Mouse (Mus musculus) stomach, embryonic 16.5 days (tissue): ENCODE measurements around the gene Ptch2. TPM values are rescaled to one million over a fixed set of nuclear protein-coding genes. Genes with fewer than 3 reads are reported as not detected.
A peak's percentile ranks its signal among the peaks of the same experiment; 100 is the strongest.

ENCODE experiments used
- ATAC-seq: fragments of 200-750 bp; cut with Nextera tagmentation; 2 replicates; pipeline ENCODE4 v1.8.0; 2017; ENCODE audit warnings: moderate number of reproducible peaks, moderate TSS enrichment; ENCODE audit not compliant: insufficient read depth, low FRiP score
- H3K27ac ChIP-seq: fragments of 300-500 bp; sonication (generic); 2 replicates; pipeline ENCODE4 v1.5.1; 2014; ENCODE audit warnings: low read length
- H3K27me3 ChIP-seq: fragments of 300-500 bp; sonication (generic); 2 replicates; pipeline ENCODE4 v1.6.1; 2014; ENCODE audit warnings: low read length, control low read depth, mixed read lengths; ENCODE audit not compliant: control insufficient read depth, insufficient read depth
- H3K36me3 ChIP-seq: fragments of 300-500 bp; sonication (generic); 2 replicates; pipeline ENCODE4 v1.6.1; 2014; ENCODE audit warnings: low read length; ENCODE audit not compliant: control insufficient read depth, insufficient read depth
- H3K4me1 ChIP-seq: fragments of 300-500 bp; sonication (generic); 2 replicates; pipeline ENCODE4 v1.6.1; 2014; ENCODE audit warnings: low read length, control low read depth, mixed read lengths; ENCODE audit not compliant: control insufficient read depth, insufficient read depth
- H3K4me2 ChIP-seq: fragments of 300-500 bp; sonication (generic); 2 replicates; pipeline ENCODE4 v1.6.1; 2014; ENCODE audit warnings: low read depth, low read length, mixed read lengths
- H3K4me3 ChIP-seq: fragments of 300-500 bp; sonication (generic); replicated peaks from 2 replicates; pipeline ENCODE4 v1.5.1; 2014; ENCODE audit warnings: mild to moderate bottlenecking, low read length
- H3K9ac ChIP-seq: fragments of 300-500 bp; sonication (generic); 2 replicates; pipeline ENCODE4 v1.6.1; 2014; ENCODE audit warnings: low read length
- H3K9me3 ChIP-seq: fragments of 300-500 bp; sonication (generic); replicated peaks from 2 replicates; pipeline ENCODE4 v1.6.1; 2016; ENCODE audit warnings: low read length, control low read depth; ENCODE audit not compliant: control insufficient read depth
- WGBS: fragments of 180-500 bp; shearing (Covaris S2); extraction: QIAGEN DNeasy Blood & Tissue Kit; methylation state at CpG from one replicate; pipeline ENCODE4 v1.1.7; 2014; 5-methylcytosine and 5-hydroxymethylcytosine counted together
- polyA plus RNA-seq: library from polyadenylated mRNA; unstranded; fragments of >200 nt; fragmentation: Nextera tagmentation; extraction: Ambion mirVana; gene quantifications from 2 replicates; pipeline ENCODE4 v1.2.1, GENCODE M21; 2015

The Ptch2 gene
- polyA plus RNA-seq, 1 experiment from 2014 or later: 7.0 TPM

- Histone ChIP-seq H3K9me3 (no peaks in the 10 kb centered on the region), H3K4me1 (no peaks in the 10 kb centered on the region), H3K4me3 (no peak overlapping the region), H3K27me3 (no peaks in the 10 kb centered on the region), H3K4me2 (no peak overlapping the region), H3K27ac (no peak overlapping the region), H3K36me3 (peaks cover 4% of the 10 kb centered on the region; the same call in 1 of the 2 replicates), H3K9ac (no peak overlapping the region)
- ATAC-seq: no peak
- WGBS: 71% methylated on average over 4 of the region's 4 CpGs
These were observed 33.0 kb upstream of the Ptch2 start for GRCm38 (mm10) chr4:117062700-117063390.

- Histone ChIP-seq H3K9me3 (no peaks in the 10 kb centered on the region), H3K27me3 (no peaks in the 10 kb centered on the region), H3K4me3 (no peak overlapping the region), H3K4me2 (no peak overlapping the region), H3K27ac (peak overlapping the region; percentile 39; the same call in 1 of the 2 replicates), H3K36me3 (peaks cover 13% of the 10 kb centered on the region; the same call in 1 of the 2 replicates), H3K9ac (no peak overlapping the region), H3K4me1 (no peaks in the 10 kb centered on the region)
- no peak for ATAC-seq
- WGBS: 88% methylated on average over 7 of the region's 7 CpGs
These were observed 27.8 kb upstream of the Ptch2 start for GRCm38 (mm10) chr4:117068035-117068434.

- WGBS: 96% methylated on average over 1 of the region's 1 CpGs
- H3K27ac ChIP-seq: no peak overlapping the region
- no peak overlapping the region for H3K4me2 ChIP-seq
- no peak overlapping the region for H3K4me3 ChIP-seq
- no peaks in the 10 kb centered on the region for H3K9me3 ChIP-seq
- no peaks in the 10 kb centered on the region for H3K27me3 ChIP-seq
- no peak for ATAC-seq
- H3K9ac ChIP-seq: no peak overlapping the region
- H3K4me1 ChIP-seq: no peaks in the 10 kb centered on the region
- H3K36me3 ChIP-seq: peaks cover 13% of the 10 kb centered on the region; the same call in 1 of the 2 replicates
These were observed 26.2 kb upstream of the Ptch2 start for GRCm38 (mm10) chr4:117069647-117070046.

- no peak for ATAC-seq
- Histone ChIP-seq H3K4me1 (no peaks in the 10 kb centered on the region), H3K36me3 (peaks cover 11% of the 10 kb centered on the region; the same call in 1 of the 2 replicates), H3K27ac (no peak overlapping the region), H3K9me3 (no peaks in the 10 kb centered on the region), H3K9ac (no peak overlapping the region), H3K4me3 (no peak overlapping the region), H3K4me2 (no peak overlapping the region), H3K27me3 (no peaks in the 10 kb centered on the region)
- WGBS: 76% methylated on average over 4 of the region's 4 CpGs
These were observed 25.3 kb upstream of the Ptch2 start for GRCm38 (mm10) chr4:117070624-117071023.

DNA sequence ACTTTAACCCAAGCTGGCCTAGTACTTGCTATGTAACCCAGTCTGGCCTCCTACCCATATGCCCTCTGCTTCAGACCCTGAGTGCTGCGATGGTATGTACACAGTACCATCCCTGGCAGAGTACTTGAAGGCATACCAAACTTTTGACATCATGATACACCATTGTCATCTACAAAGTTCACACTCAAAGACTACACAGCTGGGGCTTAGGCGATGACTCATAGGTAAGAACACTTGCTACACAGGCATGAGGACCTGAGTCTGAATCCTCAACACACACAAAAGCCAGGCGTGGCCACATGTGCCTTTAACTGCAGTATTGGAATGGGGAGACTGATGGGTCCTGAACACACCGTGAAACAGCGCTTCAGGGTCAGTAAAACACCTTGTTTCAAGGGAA lies 24.7 kb upstream of the Ptch2 start:
- Histone ChIP-seq H3K36me3 (peaks cover 9% of the 10 kb centered on the region; the same call in 1 of the 2 replicates), H3K9me3 (no peaks in the 10 kb centered on the region), H3K4me1 (no peaks in the 10 kb centered on the region), H3K27ac (0 out of 2 replicates have a peak overlapping the region, but pooled peaks have one; percentile 8), H3K27me3 (no peaks in the 10 kb centered on the region), H3K4me2 (no peak overlapping the region), H3K9ac (no peak overlapping the region), H3K4me3 (no peak overlapping the region)
- ATAC-seq: peak; percentile 58; the same call in 1 of the 2 replicates
- 87% methylated on average over 5 of the region's 5 CpGs for WGBS

- Histone ChIP-seq H3K36me3 (no peaks in the 10 kb centered on the region), H3K4me1 (0 out of 2 replicates have a peak, but pooled peaks cover 5% of the 10 kb centered on the region), H3K27me3 (no peaks in the 10 kb centered on the region), H3K27ac (no peak overlapping the region), H3K4me2 (no peak overlapping the region), H3K4me3 (no peak overlapping the region), H3K9ac (no peak overlapping the region), H3K9me3 (no peaks in the 10 kb centered on the region)
- 76% methylated on average over 7 of the region's 7 CpGs for WGBS
- no peak for ATAC-seq
These were observed 7.8 kb upstream of the Ptch2 start for GRCm38 (mm10) chr4:117087948-117088640.

DNA sequence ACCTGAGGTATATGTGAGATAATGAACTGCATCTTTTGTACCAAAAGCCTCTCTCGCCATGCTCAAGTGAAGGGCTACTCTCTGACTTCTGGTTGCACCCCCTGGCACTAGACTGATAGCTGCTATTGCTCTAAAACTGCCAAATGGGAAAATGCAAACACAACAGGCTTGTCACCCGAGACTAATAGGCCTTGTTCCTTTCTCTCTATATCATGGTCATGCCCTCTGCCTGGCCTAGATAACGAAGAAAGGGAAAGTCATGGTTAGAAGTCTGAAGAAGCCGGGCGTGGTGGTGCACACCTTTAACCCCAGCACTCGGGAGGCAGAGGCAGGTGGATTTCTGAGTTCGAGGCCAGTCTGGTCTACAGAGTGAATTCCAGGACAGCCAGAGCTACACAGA lies 5.3 kb upstream of the Ptch2 start:
- Histone ChIP-seq H3K9me3 (no peaks in the 10 kb centered on the region), H3K36me3 (no peaks in the 10 kb centered on the region), H3K27ac (no peak overlapping the region), H3K27me3 (no peaks in the 10 kb centered on the region), H3K4me1 (0 out of 2 replicates have a peak, but pooled peaks cover 10% of the 10 kb centered on the region), H3K4me3 (no peak overlapping the region), H3K9ac (peak overlapping the region; percentile 17; the same call in 1 of the 2 replicates), H3K4me2 (no peak overlapping the region)
- no peak for ATAC-seq
- 64% methylated on average over 7 of the region's 7 CpGs for WGBS

- ATAC-seq: no peak
- no peak overlapping the region for H3K4me2 ChIP-seq
- no peaks in the 10 kb centered on the region for H3K27me3 ChIP-seq
- H3K4me1 ChIP-seq: peaks cover 14% of the 10 kb centered on the region; the same call in 1 of the 2 replicates
- peak overlapping the region; percentile 80 for H3K27ac ChIP-seq
- H3K36me3 ChIP-seq: no peaks in the 10 kb centered on the region
- H3K9ac ChIP-seq: no peak overlapping the region
- WGBS: 64% methylated on average over 3 of the region's 3 CpGs
- H3K9me3 ChIP-seq: no peaks in the 10 kb centered on the region
- no peak overlapping the region for H3K4me3 ChIP-seq
These were observed 1.1 kb upstream of the Ptch2 start for GRCm38 (mm10) chr4:117094626-117095361.
